Mouse (Mus musculus) NIH3T3 (cell line): ENCODE measurements at regions not wholly inside any gene's neighbourhood (a gene's known extent, or its start where the extent isn't known, plus 50 kb on each side); places are given as distances from the start of the nearest gene placed in this dataset.

Experiments used
- DNase-seq: peaks from one replicate; pipeline ENCODE4 v3.0.0-alpha.2; 2012; ENCODE audit warnings: low read depth

DNA sequence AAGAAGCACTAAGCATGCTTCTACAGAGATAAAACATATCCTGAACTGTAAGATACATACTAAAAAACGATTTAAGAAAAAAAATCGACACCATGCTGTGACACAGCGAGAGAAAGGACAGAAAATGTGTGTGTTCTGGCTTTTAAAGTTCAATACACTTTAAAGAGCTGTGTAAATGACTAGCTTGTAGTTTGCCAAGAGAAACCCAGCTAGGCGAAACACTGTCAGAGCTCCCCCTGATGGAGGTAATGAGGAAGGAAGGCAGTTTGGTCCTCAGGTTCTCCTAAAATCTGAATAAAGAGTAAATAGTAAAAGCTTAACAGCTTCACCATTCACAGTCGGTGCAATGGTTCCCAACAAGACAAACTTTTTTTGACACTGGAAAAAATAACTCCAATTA, 67.1 kb upstream of the Gabrg2 start:
- peak; percentile 54 for DNase-seq

DNA sequence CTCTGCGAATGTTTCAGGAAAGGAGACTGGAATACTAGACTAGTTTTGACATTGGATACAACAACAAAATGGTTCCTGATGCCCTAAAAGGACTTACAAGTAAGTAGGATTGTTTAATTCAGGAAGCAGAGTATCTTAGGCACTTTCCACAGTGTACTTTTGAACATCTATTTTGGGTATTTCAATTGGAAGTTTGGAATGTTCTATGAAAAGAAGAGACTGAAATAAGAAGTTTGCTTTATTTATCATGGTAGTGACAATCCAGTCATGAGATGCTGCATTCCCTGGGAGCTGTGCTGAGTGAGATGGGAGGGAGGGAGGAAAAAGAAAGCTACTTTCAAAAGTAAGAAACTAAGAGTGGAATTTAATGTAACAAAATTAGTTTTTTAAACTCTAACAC, 50.9 kb upstream of the Gabrg2 start:
- DNase-seq: no peak
